Mouse (Mus musculus): ENCODE data around the gene Samd10.

The Samd10 gene

GRCm38 (mm10) chr2:181598454-181599351, at the start of gene Samd10:
Samd10 (minus strand) TSS chr2:181599212.
- peak in 1 of 2 experiments; percentile 41 for DNase-seq (ENCODE audit: low spot score in 2 of 2)

GRCm38 (mm10) chr2:181646626-181647472, 47.8 kb upstream of the Samd10 start:
- DNase-seq (ENCODE audit: low spot score in 2 of 2), result no peak

- DNase-seq (ENCODE audit: low spot score in 2 of 2), result no peak
These were observed 46.7 kb upstream of the Samd10 start for GRCm38 (mm10) chr2:181645666-181646065.

GRCm38 (mm10) chr2:181644361-181644760, 45.3 kb upstream of the Samd10 start:
- peak in 1 of 2 experiments; percentile 22 for DNase-seq (ENCODE audit: low spot score in 2 of 2)

- no peak for DNase-seq (ENCODE audit: low spot score in 2 of 2)
These were observed 36.9 kb upstream of the Samd10 start for GRCm38 (mm10) chr2:181635865-181636264.

GRCm38 (mm10) chr2:181632624-181633023, 33.6 kb upstream of the Samd10 start:
- no peak for DNase-seq (ENCODE audit: low spot score in 2 of 2)

GRCm38 (mm10) chr2:181628471-181628870, 29.5 kb upstream of the Samd10 start:
- DNase-seq (ENCODE audit: low spot score in 2 of 2), result no peak

- no peak for DNase-seq (ENCODE audit: low spot score in 2 of 2)
These were observed 24.4 kb upstream of the Samd10 start for GRCm38 (mm10) chr2:181623401-181623800.

GRCm38 (mm10) chr2:181618761-181619495, 19.9 kb upstream of the Samd10 start:
- DNase-seq (ENCODE audit: low spot score in 2 of 2), result no peak

GRCm38 (mm10) chr2:181602367-181602766, 3.4 kb upstream of the Samd10 start:
- no peak for DNase-seq (ENCODE audit: low spot score in 2 of 2)

GRCm38 (mm10) chr2:181601751-181602145, 2.7 kb upstream of the Samd10 start:
- no peak for DNase-seq (ENCODE audit: low spot score in 2 of 2)

- peak; percentile 94 to 96 for DNase-seq (ENCODE audit: low spot score in 2 of 2)
These were observed 2.1 kb upstream of the Samd10 start for GRCm38 (mm10) chr2:181600828-181601750.

GRCm38 (mm10) chr2:181600226-181600758, 1.3 kb upstream of the Samd10 start:
- DNase-seq (ENCODE audit: low spot score in 2 of 2), result no peak

GRCm38 (mm10) chr2:181597378-181598061, 1.5 kb downstream of the Samd10 start:
- no peak for DNase-seq (ENCODE audit: low spot score in 2 of 2)

- no peak for DNase-seq (ENCODE audit: low spot score in 2 of 2)
These were observed 2.6 kb downstream of the Samd10 start for GRCm38 (mm10) chr2:181596221-181596960.

- DNase-seq (ENCODE audit: low spot score in 2 of 2), result no peak
These were observed 3.9 kb downstream of the Samd10 start for GRCm38 (mm10) chr2:181594946-181595696.

- DNase-seq (ENCODE audit: low spot score in 2 of 2), result no peak
These were observed 5.1 kb downstream of the Samd10 start for GRCm38 (mm10) chr2:181593937-181594336.

GRCm38 (mm10) chr2:181593042-181593421, 6.0 kb downstream of the Samd10 start:
- DNase-seq (ENCODE audit: low spot score in 2 of 2), result no peak

Data from heart, adult 9 months (tissue).